Mouse (Mus musculus): ENCODE measurements around the gene Clybl.

DNA sequence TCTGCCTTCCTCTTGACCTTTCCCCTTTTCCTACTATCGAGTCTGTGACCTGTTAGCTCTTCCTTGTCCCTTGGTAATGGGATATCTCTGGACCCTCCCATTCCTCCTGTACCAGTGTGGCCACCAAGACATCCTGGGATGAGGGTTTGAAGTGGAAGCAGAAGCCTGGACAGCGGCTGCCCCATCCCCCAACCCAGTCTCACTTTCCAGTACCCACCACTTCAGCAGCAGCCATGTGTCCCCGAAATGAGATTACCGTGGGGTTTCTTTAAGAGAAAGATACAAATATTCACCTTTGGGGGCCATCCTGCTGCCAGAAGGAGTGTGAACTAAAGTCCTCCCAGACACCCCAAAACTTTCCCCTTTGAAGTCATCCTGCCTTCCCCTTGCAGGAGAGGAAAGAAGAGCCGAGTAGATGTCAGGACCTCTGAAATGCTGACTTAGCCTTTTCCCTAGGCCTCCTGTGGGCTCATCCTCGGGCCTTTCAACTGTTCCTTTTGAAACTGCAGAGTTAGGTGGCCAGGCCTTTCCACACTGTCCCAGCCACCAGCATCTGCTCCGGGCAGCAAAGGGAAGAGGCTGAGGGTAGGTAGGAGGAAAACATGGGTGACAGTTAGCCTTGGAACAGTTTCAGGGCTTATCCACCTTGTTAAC, 44.1 kb downstream of the Clybl start:
- TF ChIP-seq POLR2A (IDR thresholded peaks at IDR 0.05; ENCODE audit: low read depth, low read length) (no peak), MEF2A (IDR thresholded peaks at IDR 0.05; ENCODE audit: borderline replicate concordance, low read depth, low read length) (no peak), USF1 (IDR thresholded peaks at IDR 0.05; ENCODE audit: low read depth, low read length) (no peak), CTCF (conservative IDR thresholded peaks at IDR 0.05 in 1 of 2, IDR thresholded peaks at IDR 0.05 in 1 of 2; ENCODE audit: low read depth in 2 of 2, low read length in 2 of 2) (no peak), USF2 (conservative IDR thresholded peaks at IDR 0.05; ENCODE audit: low read depth, low read length) (no peak), UBTF (IDR thresholded peaks at IDR 0.05; ENCODE audit: low read depth, low read length) (no peak), ZC3H11A (IDR thresholded peaks at IDR 0.05; ENCODE audit: low read depth, low read length) (no peak), MAX (IDR thresholded peaks at IDR 0.05; ENCODE audit: low read length) (no peak), MAFK (IDR thresholded peaks at IDR 0.05; ENCODE audit: insufficient replicate concordance, low read length) (peak; percentile 43; the same call in 1 of the 2 replicates), HCFC1 (IDR thresholded peaks at IDR 0.05; ENCODE audit: low read depth, low read length) (no peak), RAD21 (IDR thresholded peaks at IDR 0.05; ENCODE audit: low read depth, low read length) (no peak), MAZ (IDR thresholded peaks at IDR 0.05; ENCODE audit: low read depth, low read length) (no peak), EP300 (IDR thresholded peaks at IDR 0.05; ENCODE audit: low read length) (no peak)

Measured in CH12.LX (cell line).